Mouse (Mus musculus) thymus, postnatal 0 days (tissue): Measurements from ENCODE around the gene Gm3029. TPM values are rescaled to one million over a fixed set of nuclear protein-coding genes. Genes with fewer than 3 reads are reported as not detected.
"Not testable (repeated sequence)": the region's sequence is repeated elsewhere in the genome, so short reads cannot be mapped to it uniquely, and the experiment has no call there.

Experiments used
- DNase-seq: peaks from one replicate; pipeline ENCODE4 v3.0.0-alpha.2; 2015; ENCODE audit warnings: low spot score
- polyA plus RNA-seq: library from polyadenylated mRNA; unstranded; fragments of >200 nt; fragmentation: Nextera tagmentation; extraction: Ambion mirVana; gene quantifications from 2 replicates; pipeline ENCODE4 v1.2.1, GENCODE M21; 2015

Gene Gm3029
- not detected in 2 replicates for polyA plus RNA-seq

DNA sequence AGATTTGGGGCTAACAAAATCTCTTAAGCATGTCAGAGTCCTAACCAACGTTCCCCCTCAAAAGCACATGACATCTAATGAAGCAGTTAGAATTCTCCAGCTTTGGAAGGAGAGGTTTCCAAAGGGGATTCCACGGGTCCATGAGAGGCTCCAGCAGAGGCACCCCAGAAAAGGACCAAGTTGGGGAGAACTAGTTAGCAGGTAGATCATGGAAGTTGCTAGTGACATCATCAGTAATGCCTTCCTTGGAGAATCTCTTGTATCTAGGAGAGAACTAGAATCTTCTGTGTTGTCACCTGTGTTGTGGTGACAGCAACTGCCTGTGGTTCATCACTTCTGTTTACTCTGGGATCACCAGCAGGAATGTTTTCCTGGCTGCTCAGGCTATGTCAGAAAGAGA is at the start of gene Gm3029:
Gene Gm3029, plus strand, starts transcription at position 301 of the 400 bp plus-strand sequence.
- DNase-seq: not testable (repeated sequence)

DNA sequence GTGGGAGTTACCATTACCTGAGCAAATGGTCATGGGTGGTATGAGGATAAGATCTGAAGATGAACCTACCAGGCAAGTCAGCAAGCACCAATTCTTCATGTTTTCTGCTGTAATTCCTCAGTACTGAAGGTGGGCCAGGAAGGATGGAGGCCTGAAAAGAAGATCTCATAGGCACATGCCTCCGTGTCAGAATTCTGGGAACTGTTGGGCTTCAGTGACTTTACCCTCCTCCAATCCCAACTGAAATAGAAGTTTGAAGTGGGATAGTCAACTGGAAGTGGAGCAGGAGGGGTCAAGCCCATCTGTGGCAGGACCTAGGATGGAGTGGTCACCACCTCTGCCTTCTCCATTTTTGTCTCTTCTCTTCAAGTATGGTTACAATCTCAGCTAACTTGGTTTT is 47.7 kb upstream of the Gm3029 start, which contains the start of gene Gm2916:
Gene Gm2916, plus strand, starts transcription at position 301 of the 400 bp plus-strand sequence.
- DNase-seq: not testable (repeated sequence)

DNA sequence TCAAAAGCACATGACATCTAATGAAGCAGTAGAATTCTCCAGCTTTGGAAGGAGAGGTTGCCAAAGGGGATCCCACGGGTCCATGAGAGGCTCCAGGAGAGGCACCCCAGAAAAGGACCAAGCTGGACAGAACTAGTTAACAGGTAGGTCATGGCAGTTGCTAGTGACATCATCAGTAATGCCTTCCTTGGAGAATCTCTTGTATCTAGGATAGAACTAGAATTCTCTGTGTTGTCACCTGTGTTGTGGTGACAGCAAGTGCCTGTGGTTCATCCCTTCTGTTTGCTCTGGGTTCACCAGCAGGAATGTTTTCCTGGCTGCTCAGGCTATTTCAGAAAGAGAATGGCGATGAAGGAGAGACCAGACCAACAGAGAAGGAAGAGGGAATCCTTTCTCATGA is 31.7 kb downstream of the Gm3029 start, which contains the start of gene Gm3095:
Gene Gm3095, plus strand, starts transcription at position 301 of the 400 bp plus-strand sequence.
- DNase-seq: not testable (repeated sequence)

Other genes starting within 250 kb of the Gm3029 start
- gene Gm3043, start 243.0 kb upstream of the Gm3029 start, polyA plus RNA-seq: 0.19 TPM in 1 of 2 replicates, not detected in the other
- not detected in 2 replicates for gene Gm3002, start 121.7 kb upstream of the Gm3029 start, polyA plus RNA-seq
- gene Gm3033, start 85.5 kb upstream of the Gm3029 start, polyA plus RNA-seq: not detected in 2 replicates
- gene Gm2916, start 47.6 kb upstream of the Gm3029 start, polyA plus RNA-seq: 0.09 TPM in 1 of 2 replicates, not detected in the other
- gene Gm3095, start 31.8 kb downstream of the Gm3029 start, polyA plus RNA-seq: not detected in 2 replicates
- not detected in 2 replicates for gene Gm3099, start 66.6 kb downstream of the Gm3029 start, polyA plus RNA-seq
- 0.10 TPM in 1 of 2 replicates, not detected in the other for gene Gm5796, start 92.2 kb downstream of the Gm3029 start, polyA plus RNA-seq
- 0.14 TPM in 1 of 2 replicates, not detected in the other for gene Gm3115, start 152.4 kb downstream of the Gm3029 start, polyA plus RNA-seq
- gene Gm8108, start 178.8 kb downstream of the Gm3029 start, polyA plus RNA-seq: 0.30 and 0.53 TPM in 2 replicates
- gene Gm3127, start 233.3 kb downstream of the Gm3029 start, polyA plus RNA-seq: not detected in 2 replicates